Mouse (Mus musculus): Measurements from ENCODE around the gene Gm20390.

GRCm38 (mm10) chr11:93994531-93994930 lies 26.4 kb upstream of the Gm20390 start:
- no peak for TF ChIP-seq CTCF (IDR thresholded peaks at IDR 0.05; ENCODE audit: borderline replicate concordance, insufficient read depth, low read depth, low read length)
- no peak for TF ChIP-seq POLR2A (IDR thresholded peaks at IDR 0.05; ENCODE audit: borderline replicate concordance, insufficient read depth, low read length)
